Mouse (Mus musculus) liver, embryonic 16.5 days (tissue): ENCODE data around the gene Ints14. TPM values are rescaled to one million over a fixed set of nuclear protein-coding genes. Genes with fewer than 3 reads are reported as not detected.

Experiments
- ATAC-seq: fragments of 200-750 bp; cut with Nextera tagmentation; 2 replicates; pipeline ENCODE4 v1.8.0; 2017; ENCODE audit warnings: low read depth, mild to moderate bottlenecking, moderate number of reproducible peaks, moderate library complexity
- H3K27ac ChIP-seq: fragments of 300-500 bp; sonication (generic); 2 replicates; pipeline ENCODE4 v1.5.1; 2014; ENCODE audit warnings: mild to moderate bottlenecking, low read length
- H3K27me3 ChIP-seq: fragments of 300-500 bp; sonication (generic); 2 replicates; pipeline ENCODE4 v1.6.1; 2014; ENCODE audit warnings: low read depth, low read length, mixed read lengths; ENCODE audit not compliant: control insufficient read depth, insufficient read depth
- H3K36me3 ChIP-seq: fragments of 300-500 bp; sonication (generic); 2 replicates; pipeline ENCODE4 v1.6.1; 2014; ENCODE audit warnings: mild to moderate bottlenecking; ENCODE audit not compliant: control insufficient read depth, insufficient read depth
- H3K4me1 ChIP-seq: fragments of 300-500 bp; sonication (generic); 2 replicates; pipeline ENCODE4 v1.6.1; 2014; ENCODE audit warnings: low read depth, low read length, mixed read lengths; ENCODE audit not compliant: control insufficient read depth
- H3K4me2 ChIP-seq: fragments of 300-500 bp; sonication (generic); 2 replicates; pipeline ENCODE4 v1.6.1; 2014; ENCODE audit warnings: low read depth, low read length, mixed read lengths
- H3K4me3 ChIP-seq: fragments of 300-500 bp; sonication (generic); 2 replicates; pipeline ENCODE4 v1.5.1; 2014; ENCODE audit warnings: low read depth, mild to moderate bottlenecking, low read length
- H3K9ac ChIP-seq: fragments of 300-500 bp; sonication (generic); 2 replicates; pipeline ENCODE4 v1.6.1; 2014; ENCODE audit warnings: low read depth, low read length
- H3K9me3 ChIP-seq: fragments of 300-500 bp; sonication (generic); replicated peaks from 2 replicates; pipeline ENCODE4 v1.6.1; 2016; ENCODE audit warnings: low read length; ENCODE audit not compliant: control insufficient read depth
- WGBS: fragments of 180-500 bp; shearing (Covaris S2); extraction: QIAGEN DNeasy Blood & Tissue Kit; methylation state at CpG from one replicate; pipeline ENCODE4 v1.1.7; 2014; ENCODE audit not compliant: insufficient replicate concordance; 5-methylcytosine and 5-hydroxymethylcytosine counted together
- polyA plus RNA-seq: library from polyadenylated mRNA; unstranded; fragments of >200 nt; fragmentation: Nextera tagmentation; extraction: Ambion mirVana; gene quantifications from 2 replicates; pipeline ENCODE4 v1.2.1, GENCODE M21; 2015

The Ints14 gene
- polyA plus RNA-seq, 1 experiment from 2014 or later = 19.1 TPM

DNA sequence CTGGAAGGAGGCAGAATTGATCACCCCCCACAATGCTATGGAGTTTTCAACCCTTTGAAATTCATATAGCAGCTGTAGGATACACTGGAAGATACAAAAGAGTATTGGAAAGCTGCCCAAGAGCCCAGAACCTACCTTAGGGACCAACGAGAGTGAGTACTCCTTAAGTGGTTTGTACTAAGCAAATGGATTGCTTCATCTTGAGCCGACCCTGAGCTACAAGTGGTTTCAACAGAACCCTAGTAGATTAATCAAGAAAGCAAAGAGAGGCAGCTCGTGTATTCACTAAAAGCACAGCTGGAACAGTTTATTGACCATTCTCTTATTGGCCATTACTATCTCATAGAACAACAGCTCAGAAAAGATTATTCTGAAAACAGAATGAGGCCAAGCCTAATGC lies 58.4 kb downstream of the Ints14 start:
- peak overlapping the region; percentile 73 for H3K27ac ChIP-seq
- no peaks in the 10 kb centered on the region for H3K36me3 ChIP-seq
- H3K9ac ChIP-seq = peak overlapping the region; percentile 25; the same call in 1 of the 2 replicates
- WGBS = 33% methylated on average over 3 of the region's 3 CpGs
- peak overlapping the region; percentile 89 for H3K4me3 ChIP-seq
- H3K27me3 ChIP-seq = no peaks in the 10 kb centered on the region
- ATAC-seq = no peak
- peak overlapping the region; percentile 82 for H3K4me2 ChIP-seq
- no peaks in the 10 kb centered on the region for H3K9me3 ChIP-seq
- H3K4me1 ChIP-seq = peaks cover 49% of the 10 kb centered on the region

DNA sequence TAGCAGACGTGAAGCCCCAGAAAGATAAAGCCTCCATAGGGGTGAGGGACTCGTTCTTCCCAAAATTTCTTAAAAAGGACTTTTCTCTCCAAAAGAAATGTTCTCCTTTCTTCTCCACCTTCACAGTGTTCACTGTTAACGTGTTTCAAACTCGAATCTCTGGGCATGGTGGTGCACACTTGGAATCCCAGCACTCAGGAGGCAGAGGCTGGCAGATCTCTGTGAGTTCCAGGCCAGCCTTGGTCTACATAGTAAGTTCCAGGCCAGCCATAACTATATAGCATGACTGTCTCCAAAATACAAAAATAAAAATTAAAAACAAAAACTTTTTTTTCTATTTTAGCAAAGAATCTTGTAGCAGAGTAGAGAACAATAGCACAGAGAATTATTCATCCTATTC lies 59.4 kb downstream of the Ints14 start:
- H3K4me1 ChIP-seq = peaks cover 49% of the 10 kb centered on the region

DNA sequence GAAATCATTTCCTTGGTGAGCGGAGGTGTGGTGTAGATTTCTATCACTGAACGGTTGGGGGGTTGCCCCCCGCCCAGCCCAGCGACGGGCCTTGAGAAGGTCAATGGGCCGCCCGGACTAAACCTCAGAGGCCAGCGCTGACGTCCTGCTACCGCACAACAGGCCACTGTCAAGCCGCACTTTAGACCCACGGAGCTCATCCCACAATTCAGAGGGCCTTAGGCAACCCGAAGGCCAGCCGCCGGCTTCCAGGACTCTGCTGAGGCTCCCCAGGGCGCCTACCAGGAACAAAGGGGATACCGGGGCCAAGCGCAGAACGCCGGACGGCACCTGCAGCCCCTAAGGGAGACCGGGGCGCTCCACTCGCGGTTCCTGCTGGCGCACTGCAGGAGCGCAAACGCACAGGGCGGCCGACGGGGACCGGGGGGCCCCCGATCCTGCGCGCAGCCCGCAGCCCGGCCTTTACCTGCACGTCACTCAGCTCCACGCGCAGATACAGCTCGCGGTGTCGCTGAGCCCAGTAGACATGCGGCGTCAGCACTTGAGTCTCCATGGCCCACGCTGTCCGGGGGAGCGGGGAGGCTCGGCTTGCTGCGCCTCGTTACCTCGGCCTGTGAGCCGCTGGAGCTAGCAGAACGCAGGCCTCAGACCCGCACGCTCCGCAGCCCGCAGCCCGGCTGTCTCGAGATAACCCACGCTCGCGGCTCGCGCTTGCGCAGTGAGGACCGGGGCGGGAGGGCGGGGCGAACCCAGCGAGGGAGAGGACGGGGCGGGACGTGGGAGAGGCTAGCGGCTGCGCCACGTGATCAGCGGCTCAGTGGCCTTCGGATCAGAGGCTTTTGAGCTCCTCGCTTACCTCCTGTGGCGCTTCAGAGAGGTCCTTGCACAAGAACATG lies 60.5 kb downstream of the Ints14 start, which contains the start of gene Hacd3:
Gene Hacd3 (minus strand): TSS at position 703 of the 896 bp plus-strand sequence.
- H3K4me1 ChIP-seq = peaks cover 47% of the 10 kb centered on the region
- H3K9me3 ChIP-seq = no peaks in the 10 kb centered on the region
- peak within 1 kb of the TSS; percentile 82 for H3K4me2 ChIP-seq
- H3K36me3 ChIP-seq = no peaks in the 10 kb centered on the region
- ATAC-seq = peak; percentile 89
- under 1% methylated on average over 80 of the region's 81 CpGs for WGBS
- H3K4me3 ChIP-seq = peak within 1 kb of the TSS; percentile 89
- peak within 1 kb of the TSS; percentile 75 for H3K27ac ChIP-seq
- H3K9ac ChIP-seq = peak within 1 kb of the TSS; percentile 93
- H3K27me3 ChIP-seq = no peaks in the 10 kb centered on the region

More for the DNA sequence above, 59.4 kb downstream of the Ints14 start:
- Histone ChIP-seq H3K9me3 (no peaks in the 10 kb centered on the region), H3K4me3 (peak overlapping the region; percentile 89), H3K4me2 (peak overlapping the region; percentile 82), H3K27me3 (no peaks in the 10 kb centered on the region), H3K27ac (peak overlapping the region; percentile 73; the same call in 1 of the 2 replicates), H3K9ac (peak overlapping the region; percentile 93), H3K36me3 (no peaks in the 10 kb centered on the region)
- ATAC-seq = no peak
- 42% methylated on average over 4 of the region's 4 CpGs for WGBS

DNA sequence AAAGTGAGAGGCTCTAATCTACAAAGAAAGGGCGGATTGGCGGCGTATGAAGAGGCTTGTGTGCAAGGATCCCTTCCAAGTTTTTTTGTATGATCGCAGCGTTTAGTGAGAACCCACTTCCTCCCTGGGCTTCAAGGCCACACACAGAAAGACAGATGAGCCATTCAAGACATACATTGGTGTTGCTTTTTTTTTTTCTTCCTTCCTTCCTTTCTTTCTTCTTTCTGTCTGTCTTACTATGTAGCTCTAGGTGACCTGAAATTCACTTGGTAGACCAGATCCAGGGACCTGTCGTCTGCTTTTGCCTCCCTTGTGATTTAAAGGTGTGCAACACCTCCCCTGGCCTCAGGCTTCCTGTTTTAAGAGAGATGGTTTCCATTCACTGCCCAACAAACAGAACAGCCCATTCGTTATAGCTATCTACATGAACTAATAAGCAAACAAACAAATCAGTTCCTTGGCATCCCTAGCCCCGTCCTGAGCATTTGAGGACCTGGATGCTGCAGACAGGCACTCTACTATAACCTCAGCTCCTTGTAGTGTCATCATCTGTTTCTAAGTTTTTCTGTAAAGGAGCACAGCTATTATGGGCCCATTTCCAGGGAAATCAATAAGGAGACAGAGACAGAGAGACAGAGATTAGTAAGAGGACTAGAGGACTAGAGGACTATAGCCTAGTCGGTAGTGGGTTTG lies 61.3 kb downstream of the Ints14 start:
- ATAC-seq = no peak
- Histone ChIP-seq H3K9ac (peak overlapping the region; percentile 71), H3K36me3 (no peaks in the 10 kb centered on the region), H3K27me3 (no peaks in the 10 kb centered on the region), H3K27ac (peak overlapping the region; percentile 70), H3K9me3 (no peaks in the 10 kb centered on the region), H3K4me1 (peaks cover 42% of the 10 kb centered on the region), H3K4me3 (peak overlapping the region; percentile 89), H3K4me2 (peak overlapping the region; percentile 82)
- WGBS = 20% methylated on average over 9 of the region's 9 CpGs

DNA sequence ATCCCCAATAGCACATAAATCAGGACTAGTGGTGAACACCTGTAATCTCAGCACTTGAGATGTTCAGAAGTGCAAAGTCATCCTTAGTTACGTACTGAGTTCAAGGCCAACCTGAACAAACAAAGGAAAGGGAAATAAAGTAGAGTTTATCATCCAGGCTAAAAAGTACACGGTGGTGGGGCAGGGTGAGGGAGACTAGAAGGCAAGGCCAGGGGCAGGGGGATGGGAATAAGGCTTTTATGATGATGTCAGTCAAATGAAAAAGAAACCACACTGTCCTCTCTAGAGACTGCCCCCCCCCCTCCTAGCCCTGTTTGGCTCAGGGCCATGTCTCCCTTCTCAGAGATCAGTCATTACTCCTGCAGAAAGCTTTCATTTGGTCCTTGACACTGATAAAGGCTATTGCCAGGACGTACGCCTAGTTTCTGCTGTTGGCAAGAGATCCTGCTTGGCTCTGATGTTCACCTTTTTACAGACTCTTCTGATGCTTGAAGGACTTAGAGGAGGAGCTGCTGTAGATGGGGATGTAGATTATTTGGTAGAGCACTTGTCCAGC lies 62.0 kb downstream of the Ints14 start:
- WGBS = 57% methylated on average over 4 of the region's 4 CpGs
- H3K9me3 ChIP-seq = no peaks in the 10 kb centered on the region
- H3K4me2 ChIP-seq = no peak overlapping the region
- H3K27me3 ChIP-seq = no peaks in the 10 kb centered on the region
- no peak overlapping the region for H3K9ac ChIP-seq
- peaks cover 42% of the 10 kb centered on the region for H3K4me1 ChIP-seq
- no peak for ATAC-seq
- H3K27ac ChIP-seq = no peak overlapping the region
- no peak overlapping the region for H3K4me3 ChIP-seq
- no peaks in the 10 kb centered on the region for H3K36me3 ChIP-seq

DNA sequence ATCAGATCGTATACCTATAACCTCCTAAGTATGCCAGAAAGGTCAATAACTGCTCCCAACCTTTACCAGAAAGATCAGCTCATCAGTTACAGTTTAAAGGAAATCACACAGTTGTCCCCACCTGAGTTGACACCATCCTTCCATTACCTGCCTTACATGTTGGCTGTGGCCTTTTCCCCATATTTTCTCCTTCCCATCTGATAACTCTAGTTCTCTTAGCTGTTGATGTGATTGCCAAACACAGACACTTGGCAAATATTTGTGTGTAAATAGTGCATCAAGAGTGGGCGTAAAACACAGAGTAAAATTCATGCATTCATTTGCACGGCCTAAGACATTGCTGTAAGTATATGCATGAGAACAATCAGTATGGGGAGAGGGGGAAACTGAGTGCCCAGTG lies 62.7 kb downstream of the Ints14 start:
- Histone ChIP-seq H3K36me3 (no peaks in the 10 kb centered on the region), H3K27ac (no peak overlapping the region), H3K9me3 (no peaks in the 10 kb centered on the region), H3K9ac (no peak overlapping the region), H3K4me1 (peaks cover 34% of the 10 kb centered on the region), H3K27me3 (no peaks in the 10 kb centered on the region), H3K4me3 (no peak overlapping the region), H3K4me2 (no peak overlapping the region)
- WGBS = 72% methylated on average over 3 of the region's 3 CpGs
- ATAC-seq = no peak

DNA sequence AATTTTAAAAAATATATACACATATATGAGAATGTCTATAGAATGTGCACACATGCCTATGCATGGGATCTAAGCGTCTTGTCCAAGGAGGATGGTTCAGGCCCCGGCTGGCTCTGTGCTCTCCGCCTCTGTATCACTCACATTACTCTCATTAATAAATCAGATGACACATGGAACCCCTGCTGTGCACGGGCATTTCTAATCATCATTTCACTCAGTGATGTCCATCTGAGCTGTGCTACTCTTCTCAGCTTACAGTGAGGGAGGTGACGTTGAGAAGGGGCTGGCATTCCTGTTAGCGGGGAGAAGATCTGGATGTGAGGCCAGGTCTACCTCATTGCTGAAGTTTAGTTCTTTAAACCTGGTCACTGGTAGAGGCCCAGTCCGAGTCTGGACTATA lies 66.5 kb downstream of the Ints14 start:
- no peak overlapping the region for H3K4me2 ChIP-seq
- no peaks in the 10 kb centered on the region for H3K36me3 ChIP-seq
- no peaks in the 10 kb centered on the region for H3K27me3 ChIP-seq
- WGBS = 74% methylated on average over 7 of the region's 7 CpGs
- ATAC-seq = no peak
- H3K27ac ChIP-seq = no peak overlapping the region
- H3K4me1 ChIP-seq = peaks cover 13% of the 10 kb centered on the region
- H3K4me3 ChIP-seq = no peak overlapping the region
- no peaks in the 10 kb centered on the region for H3K9me3 ChIP-seq
- no peak overlapping the region for H3K9ac ChIP-seq

DNA sequence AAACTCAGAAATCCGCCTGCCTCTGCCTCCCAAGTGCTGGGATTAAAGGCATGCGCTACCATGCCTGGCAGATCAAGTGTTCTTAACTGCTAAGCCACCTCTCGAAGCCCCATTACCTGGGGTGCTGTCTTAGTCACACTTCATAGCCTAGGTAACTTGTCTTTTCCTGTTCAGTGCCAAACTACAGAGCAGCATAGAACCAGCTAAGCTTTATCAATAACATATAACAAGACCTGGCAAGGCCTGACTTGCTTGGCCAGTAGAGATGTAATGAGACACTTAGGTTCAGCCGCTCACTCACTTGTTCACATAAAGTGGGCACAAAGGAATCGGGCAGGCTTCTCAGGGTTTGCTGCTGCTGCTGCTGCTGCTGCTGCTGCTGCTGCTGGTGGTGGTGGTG lies 67.6 kb downstream of the Ints14 start:
- Histone ChIP-seq H3K36me3 (no peaks in the 10 kb centered on the region), H3K27ac (no peak overlapping the region), H3K4me1 (peaks cover 10% of the 10 kb centered on the region), H3K9ac (no peak overlapping the region), H3K4me3 (no peak overlapping the region), H3K27me3 (no peaks in the 10 kb centered on the region), H3K9me3 (no peaks in the 10 kb centered on the region), H3K4me2 (no peak overlapping the region)
- WGBS = 70% methylated on average over 5 of the region's 5 CpGs
- no peak for ATAC-seq
